Mouse (Mus musculus): ENCODE measurements around the gene Pitpnm2. TPM values are rescaled to one million over a fixed set of nuclear protein-coding genes. Genes with fewer than 3 reads are reported as not detected.
A peak's percentile ranks its signal among the peaks of the same experiment; 100 is the strongest.

Gene Pitpnm2
- polyA plus RNA-seq, 1 experiment, result 17.3 TPM

DNA sequence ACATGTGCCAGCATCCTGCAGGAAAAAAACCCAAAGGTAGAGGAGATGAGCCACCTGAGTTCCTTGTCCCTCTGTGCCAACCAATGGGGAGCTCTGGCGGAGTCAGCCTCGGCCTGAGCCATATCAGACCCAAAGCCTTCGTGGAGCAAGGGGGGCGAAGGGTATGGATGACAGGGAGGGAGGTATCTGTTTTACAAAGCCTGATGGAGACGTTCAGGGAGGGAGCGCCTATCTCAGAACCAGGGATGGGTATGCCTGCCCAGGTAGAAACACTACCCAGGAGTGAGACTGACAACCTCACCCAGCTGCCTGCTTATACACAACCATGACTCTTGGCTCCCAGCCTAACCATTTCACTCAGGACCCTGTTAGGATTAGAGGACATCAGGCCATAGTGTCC, 33.2 kb downstream of the Pitpnm2 start:
- DNase-seq, result no peak
- Histone ChIP-seq H3K27ac (ENCODE audit: insufficient read depth, low read depth, low read length) (no peak overlapping the region), H3K36me3 (ENCODE audit: control insufficient read depth, insufficient read depth, low read length) (no peaks in the 10 kb centered on the region), H3K27me3 (replicated peaks; ENCODE audit: control insufficient read depth, insufficient read depth, low read length) (no peaks in the 10 kb centered on the region), H3K4me1 (ENCODE audit: control insufficient read depth, insufficient read depth, low read length) (peaks cover 10% of the 10 kb centered on the region), H3K4me3 (ENCODE audit: insufficient read depth, low read depth, low read length) (no peak overlapping the region)
- 92% methylated on average over 6 of the region's 6 CpGs for WGBS
- no peak for TF ChIP-seq POLR2A (IDR thresholded peaks at IDR 0.05; ENCODE audit: low read depth, low read length)
- no peak for TF ChIP-seq CTCF (conservative IDR thresholded peaks at IDR 0.05; ENCODE audit: insufficient read depth, insufficient read length, low read depth, low read length)

DNA sequence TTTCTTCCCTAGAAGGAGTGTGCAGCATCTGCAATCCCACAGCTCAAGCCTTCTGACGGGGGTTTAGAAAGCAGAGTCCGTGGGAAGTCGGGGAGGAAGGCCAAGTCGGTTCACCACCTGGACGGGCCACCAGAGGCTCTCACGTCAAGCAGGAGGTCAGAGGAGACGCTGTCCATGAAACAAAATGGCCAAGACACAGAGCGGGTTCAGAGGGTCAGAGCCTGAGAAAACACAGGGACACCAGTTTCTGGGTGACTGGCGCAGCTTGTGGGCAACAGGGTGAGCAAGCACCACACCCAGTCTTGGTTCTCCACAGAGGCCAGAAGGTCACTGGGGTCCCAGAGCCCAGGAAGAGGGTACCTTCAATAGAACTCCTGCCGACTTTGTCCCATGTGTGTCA, 33.9 kb downstream of the Pitpnm2 start:
- Histone ChIP-seq H3K27ac (ENCODE audit: insufficient read depth, low read depth, low read length) (peak overlapping the region; percentile 59; the same call in 1 of the 2 replicates), H3K27me3 (replicated peaks; ENCODE audit: control insufficient read depth, insufficient read depth, low read length) (no peaks in the 10 kb centered on the region), H3K4me1 (ENCODE audit: control insufficient read depth, insufficient read depth, low read length) (peaks cover 5% of the 10 kb centered on the region), H3K4me3 (ENCODE audit: insufficient read depth, low read depth, low read length) (no peak overlapping the region), H3K36me3 (ENCODE audit: control insufficient read depth, insufficient read depth, low read length) (no peaks in the 10 kb centered on the region)
- DNase-seq, result no peak
- 69% methylated on average over 10 of the region's 10 CpGs for WGBS
- no peak for TF ChIP-seq POLR2A (IDR thresholded peaks at IDR 0.05; ENCODE audit: low read depth, low read length)
- TF ChIP-seq CTCF (conservative IDR thresholded peaks at IDR 0.05; ENCODE audit: insufficient read depth, insufficient read length, low read depth, low read length), result no peak

DNA sequence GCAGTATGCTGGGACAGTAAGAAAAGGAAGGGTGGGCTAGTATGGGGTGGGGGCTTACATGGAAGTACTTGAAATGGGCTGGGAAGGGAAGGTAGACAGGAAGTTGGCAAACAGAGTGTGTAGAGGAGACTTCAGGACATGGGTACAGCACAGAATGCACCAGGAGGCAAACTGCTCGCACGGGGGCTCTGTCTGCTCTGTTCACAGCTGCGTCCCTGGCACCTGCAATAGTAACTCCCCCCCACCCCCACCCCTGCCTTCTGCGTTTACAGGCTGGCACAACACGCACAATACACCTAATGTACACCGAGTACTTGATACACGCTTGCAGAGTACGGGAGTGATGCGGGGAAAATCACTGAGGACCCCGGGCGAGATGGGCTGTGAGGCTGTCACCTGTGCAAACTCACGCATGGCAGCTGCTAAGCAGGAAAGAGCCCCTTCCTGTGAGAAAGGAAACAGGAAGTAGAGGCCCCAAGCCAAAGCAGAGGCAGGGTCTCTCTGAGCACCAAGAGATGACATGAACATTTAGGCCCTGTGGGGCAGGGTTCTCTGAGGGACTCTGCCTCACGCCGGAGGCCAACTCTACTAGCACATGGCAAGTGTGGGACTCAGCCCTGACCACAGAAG, 34.9 kb downstream of the Pitpnm2 start:
- 0 out of 2 replicates have a peak, but pooled peaks cover 2% of the 10 kb centered on the region for H3K4me1 ChIP-seq (ENCODE audit: control insufficient read depth, insufficient read depth, low read length)

GRCm38 (mm10) chr5:124213588-124214469, 35.7 kb downstream of the Pitpnm2 start:
- TF ChIP-seq POLR2A (IDR thresholded peaks at IDR 0.05; ENCODE audit: low read depth, low read length) (no peak), CTCF (conservative IDR thresholded peaks at IDR 0.05; ENCODE audit: insufficient read depth, insufficient read length, low read depth, low read length) (no peak)
- peak overlapping the region; percentile 67 for H3K27ac ChIP-seq (ENCODE audit: insufficient read depth, low read depth, low read length)
- H3K27me3 ChIP-seq (replicated peaks; ENCODE audit: control insufficient read depth, insufficient read depth, low read length), result no peaks in the 10 kb centered on the region
- 0 out of 2 replicates have a peak, but pooled peaks cover 2% of the 10 kb centered on the region for H3K4me1 ChIP-seq (ENCODE audit: control insufficient read depth, insufficient read depth, low read length)
- no peaks in the 10 kb centered on the region for H3K36me3 ChIP-seq (ENCODE audit: control insufficient read depth, insufficient read depth, low read length)
- 65% methylated on average over 13 of the region's 13 CpGs for WGBS
- no peak overlapping the region for H3K4me3 ChIP-seq (ENCODE audit: insufficient read depth, low read depth, low read length)
- DNase-seq, result peak; percentile 90

More for the DNA sequence above, 34.9 kb downstream of the Pitpnm2 start:
- peak; percentile 33 for DNase-seq
- WGBS, result 73% methylated on average over 14 of the region's 14 CpGs
- TF ChIP-seq CTCF (conservative IDR thresholded peaks at IDR 0.05; ENCODE audit: insufficient read depth, insufficient read length, low read depth, low read length), result no peak
- TF ChIP-seq POLR2A (IDR thresholded peaks at IDR 0.05; ENCODE audit: low read depth, low read length), result no peak
- H3K27ac ChIP-seq (ENCODE audit: insufficient read depth, low read depth, low read length), result peak overlapping the region; percentile 59
- no peak overlapping the region for H3K4me3 ChIP-seq (ENCODE audit: insufficient read depth, low read depth, low read length)
- no peaks in the 10 kb centered on the region for H3K27me3 ChIP-seq (replicated peaks; ENCODE audit: control insufficient read depth, insufficient read depth, low read length)
- H3K36me3 ChIP-seq (ENCODE audit: control insufficient read depth, insufficient read depth, low read length), result no peaks in the 10 kb centered on the region

DNA sequence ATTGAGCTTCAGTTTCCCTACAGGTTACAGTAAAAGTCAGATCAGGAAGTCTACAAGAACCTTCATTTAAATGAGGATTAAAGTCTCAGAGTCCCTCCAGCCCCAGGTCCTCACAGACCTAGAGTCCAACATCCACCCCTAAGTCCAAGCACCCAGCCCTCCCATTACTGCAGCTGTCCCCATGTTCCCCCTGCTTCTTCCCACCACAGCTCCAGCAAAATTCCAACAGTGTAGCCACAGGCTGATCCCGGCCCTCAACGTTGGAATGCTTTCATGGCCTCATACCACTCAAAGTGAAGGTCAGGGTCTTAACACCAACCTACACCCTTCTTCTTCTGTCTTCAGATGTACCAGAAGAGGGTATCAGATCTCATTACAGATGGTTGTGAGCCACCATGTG, 37.9 kb downstream of the Pitpnm2 start:
- Histone ChIP-seq H3K4me1 (ENCODE audit: control insufficient read depth, insufficient read depth, low read length) (peaks cover 2% of the 10 kb centered on the region; the same call in 1 of the 2 replicates), H3K4me3 (ENCODE audit: insufficient read depth, low read depth, low read length) (no peak overlapping the region), H3K27me3 (replicated peaks; ENCODE audit: control insufficient read depth, insufficient read depth, low read length) (no peaks in the 10 kb centered on the region), H3K36me3 (ENCODE audit: control insufficient read depth, insufficient read depth, low read length) (no peaks in the 10 kb centered on the region), H3K27ac (ENCODE audit: insufficient read depth, low read depth, low read length) (peak overlapping the region; percentile 67)
- no peak for TF ChIP-seq CTCF (conservative IDR thresholded peaks at IDR 0.05; ENCODE audit: insufficient read depth, insufficient read length, low read depth, low read length)
- TF ChIP-seq POLR2A (IDR thresholded peaks at IDR 0.05; ENCODE audit: low read depth, low read length), result no peak
- 68% methylated on average over 2 of the region's 2 CpGs for WGBS
- no peak for DNase-seq

GRCm38 (mm10) chr5:124211234-124211633, 38.3 kb downstream of the Pitpnm2 start:
- WGBS, result 67% methylated on average over 8 of the region's 8 CpGs
- H3K27ac ChIP-seq (ENCODE audit: insufficient read depth, low read depth, low read length), result peak overlapping the region; percentile 67
- H3K4me3 ChIP-seq (ENCODE audit: insufficient read depth, low read depth, low read length), result no peak overlapping the region
- H3K4me1 ChIP-seq (ENCODE audit: control insufficient read depth, insufficient read depth, low read length), result peaks cover 5% of the 10 kb centered on the region
- no peaks in the 10 kb centered on the region for H3K36me3 ChIP-seq (ENCODE audit: control insufficient read depth, insufficient read depth, low read length)
- no peaks in the 10 kb centered on the region for H3K27me3 ChIP-seq (replicated peaks; ENCODE audit: control insufficient read depth, insufficient read depth, low read length)
- no peak for TF ChIP-seq CTCF (conservative IDR thresholded peaks at IDR 0.05; ENCODE audit: insufficient read depth, insufficient read length, low read depth, low read length)
- TF ChIP-seq POLR2A (IDR thresholded peaks at IDR 0.05; ENCODE audit: low read depth, low read length), result no peak
- peak; percentile 43 for DNase-seq
